Mouse (Mus musculus) liver, postnatal 0 days (tissue): ENCODE measurements at regions not wholly inside any gene's neighbourhood (a gene's known extent, or its start where the extent isn't known, plus 50 kb on each side); places are given as distances from the start of the nearest gene placed in this dataset.

ENCODE experiments used
- CTCF ChIP-seq: sonication (generic); IDR thresholded peaks from 2 replicates; pipeline ENCODE4 v1.5.1; 2016; ENCODE audit warnings: antibody characterized with exemption, low read depth
- EP300 ChIP-seq: IDR thresholded peaks from 2 replicates; pipeline ENCODE4 v1.6.1; 2016; ENCODE audit warnings: antibody characterized with exemption, low read depth, mild to moderate bottlenecking

DNA sequence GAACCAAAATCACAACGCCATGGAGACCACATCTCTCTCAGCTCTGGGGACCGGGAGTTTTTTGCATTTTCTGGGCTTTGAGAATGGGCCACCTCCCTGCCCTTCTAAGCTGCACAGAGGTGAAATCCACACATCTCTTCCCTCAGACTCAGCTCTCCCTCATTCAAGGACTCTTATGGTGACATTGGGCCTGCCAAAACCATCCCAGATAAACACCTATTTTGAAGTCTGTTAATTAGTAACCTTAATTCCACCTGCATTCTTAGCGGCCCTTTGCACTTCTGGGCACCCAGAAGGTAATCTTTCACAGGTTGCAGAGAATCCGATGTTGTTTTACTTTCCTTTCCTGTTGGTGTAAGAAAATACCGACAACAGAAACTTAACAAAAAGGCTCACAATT is 123.2 kb upstream of the Jade1 start:
- no peak for TF ChIP-seq EP300
- no peak for TF ChIP-seq CTCF
